Mouse (Mus musculus) neural tube, embryonic 11.5 days (tissue): Measurements from ENCODE around the gene Kifc3. TPM values are rescaled to one million over a fixed set of nuclear protein-coding genes. Genes with fewer than 3 reads are reported as not detected.

Experiments
- ATAC-seq: fragments of 200-750 bp; cut with Nextera tagmentation; 2 replicates; pipeline ENCODE4 v1.8.0; 2017; ENCODE audit warnings: moderate number of reproducible peaks, mild to moderate bottlenecking, moderate TSS enrichment, moderate library complexity; ENCODE audit not compliant: insufficient read depth, low FRiP score, low TSS enrichment
- DNase-seq: peaks from one replicate; pipeline ENCODE4 v3.0.0-alpha.2; 2015; ENCODE audit warnings: low spot score
- H3K27ac ChIP-seq: fragments of 300-500 bp; sonication (generic); 2 replicates; pipeline ENCODE4 v1.5.1; 2014; ENCODE audit warnings: low read depth, mild to moderate bottlenecking, low read length
- H3K27me3 ChIP-seq: fragments of 300-500 bp; sonication (generic); 2 replicates; pipeline ENCODE4 v1.6.1; 2014; ENCODE audit warnings: mild to moderate bottlenecking, low read length, mixed read lengths; ENCODE audit not compliant: control insufficient read depth, insufficient read depth
- H3K36me3 ChIP-seq: fragments of 300-500 bp; sonication (generic); 2 replicates; pipeline ENCODE4 v1.6.1; 2014; ENCODE audit warnings: mild to moderate bottlenecking, low read length, moderate library complexity, mixed read lengths; ENCODE audit not compliant: control insufficient read depth, insufficient read depth
- H3K4me1 ChIP-seq: fragments of 300-500 bp; sonication (generic); 2 replicates; pipeline ENCODE4 v1.6.1; 2014; ENCODE audit warnings: low read length, mixed read lengths; ENCODE audit not compliant: control insufficient read depth, insufficient read depth
- H3K4me2 ChIP-seq: fragments of 300-500 bp; sonication (generic); 2 replicates; pipeline ENCODE4 v1.6.1; 2014; ENCODE audit warnings: low read depth, mild to moderate bottlenecking, moderate library complexity
- H3K4me3 ChIP-seq: fragments of 300-500 bp; sonication (generic); 2 replicates; pipeline ENCODE4 v1.5.1; 2014; ENCODE audit warnings: low read depth, low read length
- H3K9ac ChIP-seq: fragments of 300-500 bp; sonication (generic); 2 replicates; pipeline ENCODE4 v1.6.1; 2014; ENCODE audit warnings: mild to moderate bottlenecking, low read length
- H3K9me3 ChIP-seq: fragments of 300-500 bp; sonication (generic); 2 replicates; pipeline ENCODE4 v1.6.1; 2016; ENCODE audit warnings: low read length; ENCODE audit not compliant: control insufficient read depth
- WGBS: fragments of 180-500 bp; shearing (Covaris S2); extraction: QIAGEN DNeasy Blood & Tissue Kit; methylation state at CpG from one replicate; pipeline ENCODE4 v1.1.7; 2014; 5-methylcytosine and 5-hydroxymethylcytosine counted together
- polyA plus RNA-seq: library from polyadenylated mRNA; unstranded; fragments of >200 nt; fragmentation: Nextera tagmentation; extraction: Ambion mirVana; gene quantifications from 2 replicates; pipeline ENCODE4 v1.2.1, GENCODE M21; 2014

Kifc3 gene
- polyA plus RNA-seq, 1 experiment from 2014 or later, result 7.4 TPM

GRCm38 (mm10) chr8:95187579-95187978, 15.0 kb downstream of the Kifc3 start:
- no peak for DNase-seq
- H3K27me3 ChIP-seq, result no peaks in the 10 kb centered on the region
- H3K9ac ChIP-seq, result no peak overlapping the region
- H3K4me3 ChIP-seq, result no peak overlapping the region
- no peak overlapping the region for H3K4me2 ChIP-seq
- WGBS, result 80% methylated on average over 5 of the region's 5 CpGs
- H3K4me1 ChIP-seq, result no peaks in the 10 kb centered on the region
- H3K9me3 ChIP-seq, result no peaks in the 10 kb centered on the region
- no peak overlapping the region for H3K27ac ChIP-seq
- H3K36me3 ChIP-seq, result no peaks in the 10 kb centered on the region
- no peak for ATAC-seq

DNA sequence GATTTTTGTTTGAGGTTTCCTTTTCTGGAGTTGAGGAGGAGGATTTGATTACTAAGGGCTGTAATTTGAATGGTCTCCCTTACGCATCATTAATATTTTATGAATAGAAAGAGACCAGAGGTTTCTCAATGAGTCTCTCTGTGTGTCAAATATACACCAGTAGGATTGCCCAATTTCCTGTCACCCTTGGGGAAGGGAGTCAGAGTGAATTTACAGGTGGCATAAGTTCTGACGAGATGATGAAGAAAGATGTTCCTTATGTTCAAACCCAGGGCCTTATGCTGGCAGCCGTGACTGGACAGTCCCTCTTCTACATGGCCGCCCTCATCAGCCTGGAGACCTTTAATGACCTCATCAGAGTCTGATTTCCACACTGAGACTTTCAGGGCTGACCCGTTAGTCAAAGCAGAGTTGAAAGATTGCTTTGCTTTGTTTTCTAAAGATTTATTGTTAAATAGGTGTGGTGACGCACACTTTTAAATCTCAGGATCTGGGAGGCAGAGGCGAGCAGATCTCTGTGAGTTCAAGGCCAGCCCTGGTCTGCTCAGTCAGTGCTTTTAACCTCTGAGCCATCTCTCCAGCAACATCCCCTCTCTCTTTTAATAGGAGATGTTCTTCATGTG, 16.6 kb downstream of the Kifc3 start:
- Histone ChIP-seq H3K9me3 (no peaks in the 10 kb centered on the region), H3K36me3 (no peaks in the 10 kb centered on the region), H3K4me3 (no peak overlapping the region), H3K4me1 (no peaks in the 10 kb centered on the region), H3K27ac (no peak overlapping the region), H3K9ac (no peak overlapping the region), H3K27me3 (no peaks in the 10 kb centered on the region), H3K4me2 (no peak overlapping the region)
- ATAC-seq (no peak), DNase-seq (no peak)
- WGBS, result 78% methylated on average over 7 of the region's 7 CpGs

DNA sequence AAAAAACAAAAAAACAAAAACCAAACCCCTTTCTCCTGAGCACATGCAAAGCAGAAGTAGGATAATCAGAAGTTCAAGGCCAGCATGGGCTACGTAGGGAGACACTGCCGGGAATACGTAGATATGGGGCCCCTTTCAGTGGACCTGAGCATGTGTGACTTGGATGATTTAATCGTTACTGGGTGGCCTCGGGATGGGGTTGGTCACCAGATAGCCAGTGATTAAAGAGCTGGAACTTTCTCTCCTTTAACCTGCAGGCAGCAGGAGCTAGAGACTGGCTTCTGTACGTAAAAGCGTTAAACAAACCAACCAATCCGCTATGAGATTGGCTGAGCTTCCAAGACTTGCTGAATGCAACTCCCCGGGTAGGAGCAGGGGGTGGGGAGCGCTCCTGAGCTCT, 17.5 kb downstream of the Kifc3 start:
- no peak for ATAC-seq
- 43% methylated on average over 10 of the region's 10 CpGs for WGBS

DNA sequence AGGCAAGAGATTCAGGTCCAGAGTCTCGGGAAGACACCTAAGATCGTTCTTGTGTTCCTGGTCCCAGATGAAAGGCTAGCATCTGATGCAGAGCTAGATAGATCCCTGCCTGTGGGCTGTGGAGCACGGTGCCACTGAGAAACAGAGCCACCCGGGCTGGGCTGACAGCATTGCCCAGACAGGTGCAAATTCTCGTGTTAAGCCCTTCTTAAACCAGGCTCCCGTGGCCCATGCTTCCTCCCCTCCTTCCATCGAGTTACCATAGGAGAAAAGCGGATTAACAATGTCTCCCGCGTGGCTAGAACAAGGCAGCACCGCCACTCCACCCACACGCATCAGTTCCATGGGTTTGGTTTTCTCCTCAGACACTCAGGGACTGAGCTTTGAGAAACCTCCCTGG, 18.4 kb downstream of the Kifc3 start:
- Histone ChIP-seq H3K4me1 (no peaks in the 10 kb centered on the region), H3K9ac (no peak overlapping the region), H3K4me3 (no peak overlapping the region), H3K9me3 (no peaks in the 10 kb centered on the region), H3K4me2 (no peak overlapping the region), H3K27ac (no peak overlapping the region), H3K27me3 (no peaks in the 10 kb centered on the region), H3K36me3 (no peaks in the 10 kb centered on the region)
- no peak for ATAC-seq
- WGBS, result 88% methylated on average over 12 of the region's 12 CpGs
- DNase-seq, result no peak

More for the DNA sequence above, 17.5 kb downstream of the Kifc3 start:
- Histone ChIP-seq H3K9ac (no peak overlapping the region), H3K4me3 (no peak overlapping the region), H3K4me2 (no peak overlapping the region), H3K9me3 (no peaks in the 10 kb centered on the region), H3K4me1 (no peaks in the 10 kb centered on the region), H3K36me3 (no peaks in the 10 kb centered on the region), H3K27me3 (no peaks in the 10 kb centered on the region), H3K27ac (no peak overlapping the region)
- DNase-seq, result no peak

GRCm38 (mm10) chr8:95181850-95182249, 20.8 kb downstream of the Kifc3 start:
- no peak overlapping the region for H3K4me3 ChIP-seq
- no peak for DNase-seq
- H3K27me3 ChIP-seq, result no peaks in the 10 kb centered on the region
- no peaks in the 10 kb centered on the region for H3K9me3 ChIP-seq
- H3K27ac ChIP-seq, result no peak overlapping the region
- H3K4me1 ChIP-seq, result no peaks in the 10 kb centered on the region
- WGBS, result 79% methylated on average over 7 of the region's 7 CpGs
- H3K36me3 ChIP-seq, result no peaks in the 10 kb centered on the region
- H3K9ac ChIP-seq, result no peak overlapping the region
- no peak overlapping the region for H3K4me2 ChIP-seq
- ATAC-seq, result no peak

DNA sequence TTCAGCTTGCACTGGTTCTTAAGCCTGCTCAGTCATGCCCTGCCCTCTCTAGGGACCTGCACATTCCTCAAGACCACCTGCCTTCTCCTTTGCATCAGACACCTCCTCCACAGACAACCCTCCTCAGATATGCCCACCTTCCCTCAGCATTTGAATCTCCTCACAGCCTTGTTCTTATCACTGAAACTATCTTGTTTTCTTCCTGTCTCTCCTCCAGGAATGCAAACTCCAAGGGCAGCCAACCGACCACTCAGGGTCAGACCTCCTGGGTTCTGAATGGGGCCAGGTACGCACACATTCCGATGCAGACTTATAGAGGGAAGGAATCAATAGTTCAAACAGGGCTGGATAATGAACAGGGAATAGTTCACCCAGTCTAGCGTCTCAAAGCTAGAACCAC, 24.4 kb downstream of the Kifc3 start:
- Histone ChIP-seq H3K27ac (no peak overlapping the region), H3K27me3 (no peaks in the 10 kb centered on the region), H3K9me3 (no peaks in the 10 kb centered on the region), H3K9ac (no peak overlapping the region), H3K4me3 (no peak overlapping the region), H3K4me1 (0 out of 2 replicates have a peak, but pooled peaks cover 3% of the 10 kb centered on the region), H3K36me3 (no peaks in the 10 kb centered on the region), H3K4me2 (no peak overlapping the region)
- DNase-seq (no peak), ATAC-seq (no peak)
- WGBS, result 72% methylated on average over 4 of the region's 4 CpGs

DNA sequence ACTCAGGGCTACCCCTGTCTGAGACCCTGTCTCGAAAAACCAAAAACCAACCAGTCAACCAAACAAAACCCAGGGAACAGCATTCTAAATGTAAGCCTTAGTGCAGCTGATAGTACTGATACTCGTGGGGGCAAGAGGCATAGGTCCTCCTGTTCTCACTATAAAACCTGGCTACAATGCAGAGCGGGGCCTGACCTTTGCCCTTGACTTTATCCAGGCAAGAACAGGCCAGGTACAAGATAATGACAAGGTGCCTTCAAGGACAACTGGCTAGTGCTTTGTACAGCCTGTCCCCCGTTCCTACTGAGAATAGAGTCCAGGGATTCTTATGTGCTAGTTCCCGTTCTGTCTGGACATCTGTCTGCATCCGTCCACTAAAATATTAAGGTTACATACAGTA, 25.6 kb downstream of the Kifc3 start:
- no peak for DNase-seq

DNA sequence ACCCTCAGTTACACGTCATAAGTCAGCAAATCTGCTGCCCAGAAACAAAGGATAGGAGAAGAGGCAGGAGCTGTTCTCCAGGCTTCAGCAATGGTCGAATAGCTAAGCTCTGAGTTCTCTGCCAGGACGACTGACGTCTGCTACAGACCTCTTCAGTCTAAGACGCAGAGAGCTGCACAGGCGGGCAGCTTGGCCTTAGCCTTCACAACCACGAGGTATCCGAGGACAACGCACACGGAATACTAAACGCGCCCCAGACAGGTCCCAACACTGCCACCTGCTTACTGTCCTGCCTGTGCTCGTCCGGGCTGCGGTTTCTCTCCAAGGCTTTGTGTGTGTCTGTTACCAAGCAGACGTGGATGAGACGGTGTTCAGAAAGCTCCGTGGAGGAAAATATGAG, 26.8 kb downstream of the Kifc3 start:
- WGBS, result 65% methylated on average over 18 of the region's 18 CpGs
- 0 out of 2 replicates have a peak overlapping the region, but pooled peaks have one; percentile 1 for H3K9ac ChIP-seq
- no peaks in the 10 kb centered on the region for H3K9me3 ChIP-seq
- H3K36me3 ChIP-seq, result no peaks in the 10 kb centered on the region
- no peak overlapping the region for H3K4me3 ChIP-seq
- 0 out of 2 replicates have a peak, but pooled peaks cover 3% of the 10 kb centered on the region for H3K4me1 ChIP-seq
- no peaks in the 10 kb centered on the region for H3K27me3 ChIP-seq
- no peak overlapping the region; the same call in 1 of the 2 replicates for H3K27ac ChIP-seq
- ATAC-seq, result peak; percentile 73; the same call in 1 of the 2 replicates
- DNase-seq, result peak; percentile 45
- no peak overlapping the region for H3K4me2 ChIP-seq

More for the DNA sequence above, 25.6 kb downstream of the Kifc3 start:
- Histone ChIP-seq H3K4me1 (0 out of 2 replicates have a peak, but pooled peaks cover 3% of the 10 kb centered on the region), H3K36me3 (no peaks in the 10 kb centered on the region), H3K27me3 (no peaks in the 10 kb centered on the region), H3K4me2 (no peak overlapping the region), H3K9ac (no peak overlapping the region), H3K9me3 (no peaks in the 10 kb centered on the region), H3K4me3 (no peak overlapping the region), H3K27ac (no peak overlapping the region)
- WGBS, result 82% methylated on average over 6 of the region's 6 CpGs
- no peak for ATAC-seq

GRCm38 (mm10) chr8:95175306-95175705, 27.3 kb downstream of the Kifc3 start:
- Histone ChIP-seq H3K4me3 (no peak overlapping the region), H3K27me3 (no peaks in the 10 kb centered on the region), H3K4me1 (0 out of 2 replicates have a peak, but pooled peaks cover 3% of the 10 kb centered on the region), H3K36me3 (no peaks in the 10 kb centered on the region), H3K4me2 (no peak overlapping the region), H3K9ac (no peak overlapping the region), H3K9me3 (no peaks in the 10 kb centered on the region), H3K27ac (no peak overlapping the region; the same call in 1 of the 2 replicates)
- DNase-seq, result no peak
- WGBS, result 62% methylated on average over 5 of the region's 5 CpGs
- ATAC-seq, result 0 out of 2 replicates have a peak, but pooled peaks have one; percentile 35
